Mouse (Mus musculus): ENCODE results near the gene Nr5a2. TPM values are rescaled to one million over a fixed set of nuclear protein-coding genes. Genes with fewer than 3 reads are reported as not detected.

Gene Nr5a2
- total and polyA plus RNA-seq, 2 experiments from 2014 or later, result 0.45 to 1.6 TPM

GRCm38 (mm10) chr1:136966728-136967386 is 6.6 kb upstream of the Nr5a2 start:
- WGBS, result 70% methylated on average over 12 of the region's 12 CpGs

DNA sequence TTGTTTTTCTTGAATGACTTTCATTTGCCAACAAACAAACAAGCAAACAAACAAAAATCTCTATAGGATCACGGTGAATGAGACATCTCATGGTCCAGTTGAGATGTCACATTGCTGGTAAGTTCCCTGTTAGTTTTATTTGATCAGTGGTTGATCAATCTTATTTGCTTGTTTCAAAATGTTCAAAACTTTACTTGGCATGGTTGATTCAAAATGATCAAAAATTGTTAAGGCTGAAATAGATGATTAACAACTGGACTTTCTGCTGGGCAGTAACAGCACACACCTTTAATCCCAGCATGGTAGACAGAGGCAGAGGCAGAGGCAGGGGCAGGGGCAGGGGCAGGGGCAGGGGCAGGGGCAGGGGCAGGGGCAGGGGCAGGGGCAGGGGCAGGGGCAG is 757 bp downstream of the Nr5a2 start:
- H3K4me2 ChIP-seq (ENCODE audit: low read depth, low read length), result no peak overlapping the region
- H3K9ac ChIP-seq (replicated peaks; ENCODE audit: low read depth, low read length), result no peak overlapping the region
- no peak overlapping the region for H3K4me3 ChIP-seq (ENCODE audit: low read depth, low read length)
- 89% methylated on average over 1 of the region's 1 CpGs for WGBS
- H3K36me3 ChIP-seq (replicated peaks; ENCODE audit: control insufficient read depth, insufficient read depth, low read length), result no peaks in the 10 kb centered on the region
- no peak overlapping the region for H3K27ac ChIP-seq (ENCODE audit: low read depth)
- peaks cover 26% of the 10 kb centered on the region for H3K27me3 ChIP-seq (ENCODE audit: control insufficient read depth, insufficient read depth, low read length)
- no peaks in the 10 kb centered on the region for H3K9me3 ChIP-seq (replicated peaks; ENCODE audit: control insufficient read depth, low read length)
- H3K4me1 ChIP-seq (ENCODE audit: control insufficient read depth, insufficient read depth), result no peaks in the 10 kb centered on the region
- DNase-seq (ENCODE audit: low spot score), result no peak
- no peak for TF ChIP-seq EP300 (IDR thresholded peaks at IDR 0.05; ENCODE audit: low read depth)
- no peak for TF ChIP-seq CTCF (IDR thresholded peaks at IDR 0.05; ENCODE audit: low read depth)
- ATAC-seq (ENCODE audit: insufficient read depth, low read depth), result no peak

More at GRCm38 (mm10) chr1:136966728-136967386, 6.6 kb upstream of the Nr5a2 start:
- Histone ChIP-seq H3K9me3 (replicated peaks; ENCODE audit: control insufficient read depth, low read length) (no peaks in the 10 kb centered on the region), H3K27ac (ENCODE audit: low read depth) (no peak overlapping the region), H3K4me3 (ENCODE audit: low read depth, low read length) (no peak overlapping the region), H3K9ac (replicated peaks; ENCODE audit: low read depth, low read length) (no peak overlapping the region), H3K4me1 (ENCODE audit: control insufficient read depth, insufficient read depth) (no peaks in the 10 kb centered on the region), H3K27me3 (ENCODE audit: control insufficient read depth, insufficient read depth, low read length) (no peaks in the 10 kb centered on the region), H3K36me3 (replicated peaks; ENCODE audit: control insufficient read depth, insufficient read depth, low read length) (no peaks in the 10 kb centered on the region), H3K4me2 (ENCODE audit: low read depth, low read length) (no peak overlapping the region)
- no peak for ATAC-seq (ENCODE audit: insufficient read depth, low read depth)
- TF ChIP-seq EP300 (IDR thresholded peaks at IDR 0.05; ENCODE audit: low read depth) (no peak), CTCF (IDR thresholded peaks at IDR 0.05; ENCODE audit: low read depth) (no peak)
- DNase-seq (ENCODE audit: low spot score), result no peak

GRCm38 (mm10) chr1:136958666-136959065 is 1.6 kb downstream of the Nr5a2 start:
- no peak overlapping the region for H3K27ac ChIP-seq (ENCODE audit: low read depth)
- peaks cover 34% of the 10 kb centered on the region for H3K27me3 ChIP-seq (ENCODE audit: control insufficient read depth, insufficient read depth, low read length)
- no peaks in the 10 kb centered on the region for H3K36me3 ChIP-seq (replicated peaks; ENCODE audit: control insufficient read depth, insufficient read depth, low read length)
- 17% methylated on average over 9 of the region's 9 CpGs for WGBS
- no peak overlapping the region for H3K9ac ChIP-seq (replicated peaks; ENCODE audit: low read depth, low read length)
- ATAC-seq (ENCODE audit: insufficient read depth, low read depth) (no peak), DNase-seq (ENCODE audit: low spot score) (no peak)
- no peaks in the 10 kb centered on the region for H3K4me1 ChIP-seq (ENCODE audit: control insufficient read depth, insufficient read depth)
- no peak for TF ChIP-seq EP300 (IDR thresholded peaks at IDR 0.05; ENCODE audit: low read depth)
- no peak for TF ChIP-seq CTCF (IDR thresholded peaks at IDR 0.05; ENCODE audit: low read depth)
- H3K4me2 ChIP-seq (ENCODE audit: low read depth, low read length), result no peak overlapping the region
- H3K9me3 ChIP-seq (replicated peaks; ENCODE audit: control insufficient read depth, low read length), result no peaks in the 10 kb centered on the region
- H3K4me3 ChIP-seq (ENCODE audit: low read depth, low read length), result no peak overlapping the region

DNA sequence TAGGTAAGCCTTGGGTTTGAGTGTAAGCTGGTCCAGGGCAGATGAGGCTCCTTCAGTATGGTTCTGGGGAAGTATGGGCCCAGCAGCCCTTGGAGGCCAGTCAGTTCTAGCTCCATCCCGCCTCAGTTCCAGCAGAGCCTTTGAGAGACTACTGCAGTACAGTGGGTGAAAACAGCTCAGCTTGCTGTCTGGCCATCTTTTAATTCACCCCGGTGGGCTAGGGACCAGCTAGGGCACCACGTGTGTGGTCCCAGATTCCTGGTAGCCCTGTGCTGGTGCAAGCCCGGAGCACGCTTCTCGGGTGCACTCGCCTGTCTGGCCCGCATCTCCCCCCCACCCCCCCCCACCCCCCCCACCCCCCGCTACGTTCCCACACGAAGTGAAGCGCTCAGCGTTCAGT is 2.1 kb downstream of the Nr5a2 start:
- whole genome bisulfite sequencing, result 3% methylated on average over 13 of the region's 13 CpGs
- Histone ChIP-seq H3K27me3 (ENCODE audit: control insufficient read depth, insufficient read depth, low read length) (peaks cover 39% of the 10 kb centered on the region), H3K9me3 (replicated peaks; ENCODE audit: control insufficient read depth, low read length) (no peaks in the 10 kb centered on the region), H3K4me2 (ENCODE audit: low read depth, low read length) (no peak overlapping the region), H3K36me3 (replicated peaks; ENCODE audit: control insufficient read depth, insufficient read depth, low read length) (no peaks in the 10 kb centered on the region), H3K4me1 (ENCODE audit: control insufficient read depth, insufficient read depth) (no peaks in the 10 kb centered on the region), H3K4me3 (ENCODE audit: low read depth, low read length) (no peak overlapping the region), H3K27ac (ENCODE audit: low read depth) (no peak overlapping the region), H3K9ac (replicated peaks; ENCODE audit: low read depth, low read length) (no peak overlapping the region)
- no peak for TF ChIP-seq EP300 (IDR thresholded peaks at IDR 0.05; ENCODE audit: low read depth)
- ATAC-seq (ENCODE audit: insufficient read depth, low read depth) (no peak), DNase-seq (ENCODE audit: low spot score) (no peak)

- ATAC-seq (ENCODE audit: insufficient read depth, low read depth) (no peak), DNase-seq (ENCODE audit: low spot score) (no peak)
- TF ChIP-seq CTCF (IDR thresholded peaks at IDR 0.05; ENCODE audit: low read depth) (no peak), EP300 (IDR thresholded peaks at IDR 0.05; ENCODE audit: low read depth) (no peak)
- H3K4me3 ChIP-seq (ENCODE audit: low read depth, low read length), result no peak overlapping the region
- peaks cover 4% of the 10 kb centered on the region for H3K4me1 ChIP-seq (ENCODE audit: control insufficient read depth, insufficient read depth)
- no peaks in the 10 kb centered on the region for H3K9me3 ChIP-seq (replicated peaks; ENCODE audit: control insufficient read depth, low read length)
- WGBS, result 42% methylated on average over 8 of the region's 8 CpGs
- H3K36me3 ChIP-seq (replicated peaks; ENCODE audit: control insufficient read depth, insufficient read depth, low read length), result no peaks in the 10 kb centered on the region
- no peak overlapping the region for H3K4me2 ChIP-seq (ENCODE audit: low read depth, low read length)
- H3K9ac ChIP-seq (replicated peaks; ENCODE audit: low read depth, low read length), result no peak overlapping the region
- peaks cover 44% of the 10 kb centered on the region for H3K27me3 ChIP-seq (ENCODE audit: control insufficient read depth, insufficient read depth, low read length)
- no peak overlapping the region for H3K27ac ChIP-seq (ENCODE audit: low read depth)
Observed at GRCm38 (mm10) chr1:136957696-136958095, 2.6 kb downstream of the Nr5a2 start.

DNA sequence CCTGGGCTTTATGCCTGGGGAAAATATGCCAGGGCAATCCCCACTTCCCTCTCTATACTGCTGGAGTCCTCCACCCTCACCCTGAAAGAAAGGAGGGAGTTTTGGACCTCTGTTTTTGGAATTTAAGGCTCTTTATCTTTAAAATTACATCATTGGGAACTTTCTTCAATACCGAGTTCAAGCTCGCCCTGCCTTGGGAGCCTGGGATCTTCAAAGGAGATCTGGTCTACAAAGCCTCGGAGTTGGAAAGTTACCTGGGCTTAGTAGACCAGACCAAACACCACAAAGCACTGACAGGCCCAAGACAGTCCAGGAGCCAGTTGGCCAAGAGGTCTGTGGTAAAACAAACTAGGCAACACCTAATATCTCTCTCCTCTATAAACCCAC is 6.1 kb downstream of the Nr5a2 start:
- H3K4me1 ChIP-seq (ENCODE audit: control insufficient read depth, insufficient read depth), result peaks cover 10% of the 10 kb centered on the region
- peaks cover 79% of the 10 kb centered on the region for H3K27me3 ChIP-seq (ENCODE audit: control insufficient read depth, insufficient read depth, low read length)
- no peak overlapping the region for H3K27ac ChIP-seq (ENCODE audit: low read depth)
- no peak overlapping the region for H3K4me3 ChIP-seq (ENCODE audit: low read depth, low read length)
- H3K4me2 ChIP-seq (ENCODE audit: low read depth, low read length), result no peak overlapping the region
- WGBS, result 64% methylated on average over 3 of the region's 3 CpGs
- no peak for DNase-seq (ENCODE audit: low spot score)
- no peak for TF ChIP-seq EP300 (IDR thresholded peaks at IDR 0.05; ENCODE audit: low read depth)
- no peak for TF ChIP-seq CTCF (IDR thresholded peaks at IDR 0.05; ENCODE audit: low read depth)
- no peaks in the 10 kb centered on the region for H3K36me3 ChIP-seq (replicated peaks; ENCODE audit: control insufficient read depth, insufficient read depth, low read length)
- H3K9ac ChIP-seq (replicated peaks; ENCODE audit: low read depth, low read length), result no peak overlapping the region
- ATAC-seq (ENCODE audit: insufficient read depth, low read depth), result no peak
- H3K9me3 ChIP-seq (replicated peaks; ENCODE audit: control insufficient read depth, low read length), result no peaks in the 10 kb centered on the region

Measured in heart, postnatal 0 days (tissue).